Mouse (Mus musculus): ENCODE data around the gene Frmpd4.

DNA sequence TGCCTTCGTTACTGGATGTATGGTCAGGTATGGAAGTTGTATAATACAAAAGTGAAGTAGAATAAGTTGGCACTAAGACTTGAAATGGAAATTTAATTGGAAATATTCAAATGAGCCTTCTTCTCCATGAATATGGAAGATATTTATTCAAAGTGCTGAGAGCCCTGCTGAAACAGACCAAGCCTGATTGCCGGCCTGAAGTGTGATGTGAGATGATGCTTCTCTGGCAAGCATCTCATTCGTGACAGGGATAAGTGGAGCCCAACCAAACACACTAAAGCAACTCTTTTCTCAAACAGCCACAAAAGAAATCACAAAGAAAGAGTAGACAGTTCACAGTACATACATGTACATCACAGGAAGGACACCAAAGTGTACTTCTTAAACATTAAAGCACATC lies 559.2 kb downstream of the Frmpd4 start:
- TF ChIP-seq CTCF (IDR thresholded peaks at IDR 0.05; ENCODE audit: extremely low read depth, insufficient read length, insufficient replicate concordance, low read depth, low read length) = no peak
- no peak for TF ChIP-seq POLR2A (IDR thresholded peaks at IDR 0.05; ENCODE audit: low read depth, low read length)
